Comparison of ENCODE assay signal across 25 mouse cellular contexts in genomic region chr15:68484789-68485188, GRCm38 (mm10).
"Had no signal": no experiment of that assay in that cellular context is flagged by ENCODE, and none has a peak within 500 bp of the region (broad histone marks: within the 10 kb centered on the region; RNA-seq: fewer than 3 reads in every experiment).

No protein-coding gene starts in this region.

- ATAC-seq: hindbrain, postnatal 0 days; intestine, embryonic 16.5 days; liver, embryonic 12.5 days had no signal

- H3K4me3 ChIP-seq: gastrocnemius, adult 2 months; heart, adult 2 months; heart, embryonic 13.5 days; heart, embryonic 15.5 days; hindbrain, embryonic 13.5 days; hindbrain, embryonic 15.5 days; kidney, embryonic 15.5 days; limb, embryonic 13.5 days; limb, embryonic 15.5 days; liver, embryonic 12.5 days had no signal

- H3K27ac ChIP-seq: gastrocnemius, adult 2 months; heart, adult 2 months; heart, embryonic 13.5 days; heart, embryonic 15.5 days; hindbrain, embryonic 13.5 days; hindbrain, embryonic 15.5 days; hindbrain, postnatal 0 days; kidney, embryonic 15.5 days; kidney, postnatal 0 days; limb, embryonic 13.5 days; limb, embryonic 15.5 days; liver, embryonic 12.5 days had no signal

- DNase-seq: gastrocnemius, adult 2 months; gastrocnemius, postnatal 10 days; gastrocnemius, postnatal 36 days; heart, adult 11 months; heart, adult 2 months; heart, postnatal 14 days; heart, postnatal 36 days; kidney, adult 11 months; kidney, adult 2 months; kidney, adult 9 months; kidney, postnatal 14 days; kidney, postnatal 36 days; layer of hippocampus, adult 9-11 months; layer of hippocampus, postnatal 36 days had no signal
